Mouse (Mus musculus) heart, postnatal 0 days (tissue): Measurements from ENCODE around the gene Gm45208. TPM values are rescaled to one million over a fixed set of nuclear protein-coding genes. Genes with fewer than 3 reads are reported as not detected.

ENCODE experiments used
- ATAC-seq: fragments of 200-750 bp; cut with Nextera tagmentation; 2 replicates; pipeline ENCODE4 v1.8.0; 2017; ENCODE audit warnings: low read depth, moderate number of reproducible peaks, moderate library complexity; ENCODE audit not compliant: insufficient read depth
- DNase-seq: peaks from one replicate; pipeline ENCODE4 v3.0.0-alpha.2; 2016; ENCODE audit warnings: low spot score
- H3K27ac ChIP-seq: fragments of 300-500 bp; sonication (generic); 2 replicates; pipeline ENCODE4 v1.5.1; 2014; ENCODE audit warnings: low read depth, mild to moderate bottlenecking
- H3K27me3 ChIP-seq: fragments of 300-500 bp; sonication (generic); 2 replicates; pipeline ENCODE4 v1.6.1; 2014; ENCODE audit warnings: low read length, mixed read lengths; ENCODE audit not compliant: control insufficient read depth, insufficient read depth
- H3K36me3 ChIP-seq: fragments of 300-500 bp; sonication (generic); replicated peaks from 2 replicates; pipeline ENCODE4 v1.6.1; 2014; ENCODE audit warnings: low read length, mixed read lengths; ENCODE audit not compliant: control insufficient read depth, insufficient read depth
- H3K4me1 ChIP-seq: fragments of 300-500 bp; sonication (generic); 2 replicates; pipeline ENCODE4 v1.6.1; 2014; ENCODE audit warnings: antibody characterized with exemption; ENCODE audit not compliant: control insufficient read depth, insufficient read depth
- H3K4me2 ChIP-seq: fragments of 300-500 bp; sonication (generic); 2 replicates; pipeline ENCODE4 v1.6.1; 2014; ENCODE audit warnings: low read depth, mild to moderate bottlenecking, low read length, moderate library complexity
- H3K4me3 ChIP-seq: fragments of 300-500 bp; sonication (generic); 2 replicates; pipeline ENCODE4 v1.5.1; 2014; ENCODE audit warnings: low read depth, low read length
- H3K9ac ChIP-seq: fragments of 300-500 bp; sonication (generic); replicated peaks from 2 replicates; pipeline ENCODE4 v1.6.1; 2014; ENCODE audit warnings: low read depth, low read length, mixed read lengths
- H3K9me3 ChIP-seq: fragments of 300-500 bp; sonication (generic); replicated peaks from 2 replicates; pipeline ENCODE4 v1.6.1; 2016; ENCODE audit warnings: low read length; ENCODE audit not compliant: control insufficient read depth
- CTCF ChIP-seq: IDR thresholded peaks from 2 replicates; pipeline ENCODE4 v1.5.1; 2016; ENCODE audit warnings: antibody characterized with exemption, control low read depth, low read depth
- EP300 ChIP-seq: IDR thresholded peaks from 2 replicates; pipeline ENCODE4 v1.6.1; 2016; ENCODE audit warnings: antibody characterized with exemption, low read depth
- WGBS: fragments of 180-500 bp; shearing (Covaris S2); extraction: QIAGEN DNeasy Blood & Tissue Kit; methylation state at CpG from one replicate; pipeline ENCODE4 v1.1.7; 2014; 5-methylcytosine and 5-hydroxymethylcytosine counted together
- polyA plus RNA-seq: library from polyadenylated mRNA; unstranded; fragments of >200 nt; fragmentation: Nextera tagmentation; extraction: Ambion mirVana; gene quantifications from 2 replicates; pipeline ENCODE4 v1.2.1, GENCODE M21; 2015
- total RNA-seq: library from RNA; depleted of rRNA; stranded (reverse); fragments of >200 nt; gene quantifications from 2 replicates; pipeline ENCODE4 v1.2.3, GENCODE M21; 2014; ENCODE audit warnings: low replicate concordance

The Gm45208 gene
- total and polyA plus RNA-seq, 2 experiments from 2014 or later, result not detected

DNA sequence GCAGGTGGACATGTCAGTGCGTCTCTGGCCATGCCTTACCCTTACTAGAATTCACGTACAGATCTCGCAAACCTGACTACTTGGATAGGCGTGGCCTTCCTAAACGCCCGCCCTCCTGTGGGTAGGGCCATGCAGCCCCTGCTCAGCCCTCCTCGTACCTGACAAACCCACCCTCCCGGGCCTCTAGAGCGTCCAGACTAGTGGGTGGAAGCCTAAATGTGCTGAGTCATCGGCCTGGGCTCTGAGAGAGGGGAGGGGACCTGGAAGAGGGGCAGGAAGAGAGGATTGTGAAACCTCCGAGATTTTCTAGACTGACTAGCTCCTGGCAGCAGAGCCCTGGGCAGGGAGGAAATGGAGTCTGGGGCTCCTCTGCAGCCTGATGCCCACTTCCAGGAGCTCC is 43.7 kb downstream of the Gm45208 start:
- Histone ChIP-seq H3K9me3 (no peaks in the 10 kb centered on the region), H3K36me3 (peaks cover 26% of the 10 kb centered on the region), H3K9ac (no peak overlapping the region), H3K4me2 (peak overlapping the region; percentile 65), H3K4me3 (peak overlapping the region; percentile 16; the same call in 1 of the 2 replicates), H3K27me3 (no peaks in the 10 kb centered on the region), H3K4me1 (no peaks in the 10 kb centered on the region), H3K27ac (peak overlapping the region; percentile 57)
- ATAC-seq (no peak), DNase-seq (no peak)
- WGBS, result 29% methylated on average over 11 of the region's 11 CpGs
- TF ChIP-seq CTCF (no peak), EP300 (no peak)

DNA sequence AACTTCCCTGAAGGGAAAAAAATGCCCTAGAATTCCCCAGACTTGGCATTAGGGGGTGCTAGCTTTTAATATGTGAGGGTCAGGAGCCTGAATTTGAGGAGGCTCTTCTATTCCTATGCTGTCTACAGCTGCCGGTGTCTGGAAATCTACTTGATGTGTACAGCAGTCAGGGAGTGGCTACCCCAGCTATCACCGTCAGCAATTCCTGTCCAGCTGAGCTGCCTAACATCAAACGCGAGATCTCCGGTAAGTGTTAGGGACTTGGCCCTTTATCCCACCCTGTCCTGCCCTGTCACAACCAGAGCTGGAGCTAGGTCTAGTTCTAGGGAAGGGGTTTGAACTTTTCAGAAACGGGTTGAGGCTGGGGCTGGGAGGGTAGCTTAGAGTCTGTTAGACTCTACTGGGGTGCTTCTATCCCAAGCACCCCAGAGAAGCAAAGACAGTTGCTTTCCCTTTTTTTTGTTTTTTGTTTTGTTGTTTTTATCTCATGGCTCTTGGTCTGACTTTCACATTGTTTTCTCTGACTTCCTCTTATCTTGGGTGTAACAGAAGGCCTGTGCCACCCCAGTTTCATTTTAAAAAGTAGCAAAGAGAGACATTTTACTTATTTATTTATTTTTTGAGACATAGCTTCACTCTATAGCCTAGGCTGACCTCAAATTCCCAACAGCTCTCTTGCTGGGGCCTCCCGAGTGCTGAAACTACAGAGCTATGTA is 47.4 kb downstream of the Gm45208 start:
- no peak overlapping the region for H3K4me3 ChIP-seq
- H3K4me2 ChIP-seq, result no peak overlapping the region
- H3K9me3 ChIP-seq, result no peaks in the 10 kb centered on the region
- no peak overlapping the region for H3K27ac ChIP-seq
- WGBS, result 80% methylated on average over 7 of the region's 7 CpGs
- H3K9ac ChIP-seq, result no peak overlapping the region
- H3K27me3 ChIP-seq, result no peaks in the 10 kb centered on the region
- H3K36me3 ChIP-seq, result peaks cover 46% of the 10 kb centered on the region
- no peak for TF ChIP-seq CTCF
- TF ChIP-seq EP300, result no peak
- ATAC-seq (no peak), DNase-seq (no peak)
- no peaks in the 10 kb centered on the region for H3K4me1 ChIP-seq

DNA sequence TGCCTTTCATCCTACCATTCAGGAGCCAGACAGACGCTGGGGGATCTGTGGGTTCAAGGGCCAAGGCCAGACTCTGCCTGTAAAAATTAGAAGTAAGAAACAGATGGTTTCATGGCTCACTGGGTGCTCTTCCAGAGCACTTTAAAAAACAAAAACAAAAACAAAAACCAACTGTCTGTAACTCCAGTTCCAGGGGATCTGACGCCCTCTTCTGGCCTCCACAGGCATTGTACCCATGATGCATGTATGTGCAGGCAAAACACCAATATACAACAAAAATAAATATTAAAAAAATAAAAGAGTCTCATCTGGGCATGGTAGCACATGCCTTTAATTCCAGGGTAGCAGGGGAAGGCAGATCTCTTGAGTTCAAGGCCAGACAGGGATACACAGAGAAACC is 50.7 kb downstream of the Gm45208 start:
- Histone ChIP-seq H3K27ac (no peak overlapping the region), H3K36me3 (peaks cover 41% of the 10 kb centered on the region), H3K4me2 (no peak overlapping the region), H3K4me3 (no peak overlapping the region), H3K4me1 (no peaks in the 10 kb centered on the region), H3K27me3 (no peaks in the 10 kb centered on the region), H3K9me3 (no peaks in the 10 kb centered on the region), H3K9ac (no peak overlapping the region)
- no peak for DNase-seq
- no peak for TF ChIP-seq EP300
- peak; percentile 34; the same call in 1 of the 2 replicates for TF ChIP-seq CTCF
- WGBS, result 45% methylated on average over 2 of the region's 2 CpGs
- no peak for ATAC-seq

DNA sequence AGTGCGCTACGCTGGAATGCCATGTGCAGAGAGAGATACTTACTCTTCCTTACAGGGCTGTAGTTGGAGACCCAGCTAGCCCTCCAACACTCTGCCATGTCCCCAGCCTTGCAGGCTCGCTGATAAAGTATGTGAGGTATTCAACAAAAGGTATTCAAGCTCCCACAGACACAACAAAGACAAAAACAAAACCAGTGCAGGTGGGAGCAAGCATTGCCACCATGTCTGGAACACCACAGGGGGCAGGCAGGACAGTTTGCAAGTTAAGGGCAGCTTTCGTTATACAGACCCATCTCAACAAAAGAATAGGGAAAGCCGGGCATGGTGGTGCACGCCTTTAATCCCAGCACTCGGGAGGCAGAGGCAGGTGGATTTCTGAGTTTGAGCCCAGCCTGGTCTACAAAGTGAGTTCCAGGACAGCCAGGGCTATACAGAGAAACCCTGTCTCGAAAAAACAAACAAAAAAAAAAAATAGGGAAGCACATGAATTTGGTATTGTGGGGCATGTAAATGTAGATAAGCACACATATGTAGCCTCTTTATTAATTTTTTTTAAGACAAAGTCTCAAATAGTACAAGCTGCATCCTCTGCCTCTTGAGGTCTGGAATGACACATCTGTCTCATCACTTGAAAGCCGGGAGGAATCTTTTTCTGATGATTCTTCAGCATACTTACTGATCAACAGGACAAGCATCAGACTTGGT is 53.6 kb downstream of the Gm45208 start:
- TF ChIP-seq EP300 (no peak), CTCF (no peak)
- H3K36me3 ChIP-seq, result peaks cover 21% of the 10 kb centered on the region; the same call in 1 of the 2 replicates
- no peak overlapping the region for H3K27ac ChIP-seq
- H3K9me3 ChIP-seq, result no peaks in the 10 kb centered on the region
- H3K9ac ChIP-seq, result no peak overlapping the region
- H3K27me3 ChIP-seq, result no peaks in the 10 kb centered on the region
- H3K4me2 ChIP-seq, result no peak overlapping the region
- WGBS, result 70% methylated on average over 9 of the region's 9 CpGs
- H3K4me3 ChIP-seq, result no peak overlapping the region
- H3K4me1 ChIP-seq, result no peaks in the 10 kb centered on the region
- ATAC-seq (no peak), DNase-seq (no peak)

DNA sequence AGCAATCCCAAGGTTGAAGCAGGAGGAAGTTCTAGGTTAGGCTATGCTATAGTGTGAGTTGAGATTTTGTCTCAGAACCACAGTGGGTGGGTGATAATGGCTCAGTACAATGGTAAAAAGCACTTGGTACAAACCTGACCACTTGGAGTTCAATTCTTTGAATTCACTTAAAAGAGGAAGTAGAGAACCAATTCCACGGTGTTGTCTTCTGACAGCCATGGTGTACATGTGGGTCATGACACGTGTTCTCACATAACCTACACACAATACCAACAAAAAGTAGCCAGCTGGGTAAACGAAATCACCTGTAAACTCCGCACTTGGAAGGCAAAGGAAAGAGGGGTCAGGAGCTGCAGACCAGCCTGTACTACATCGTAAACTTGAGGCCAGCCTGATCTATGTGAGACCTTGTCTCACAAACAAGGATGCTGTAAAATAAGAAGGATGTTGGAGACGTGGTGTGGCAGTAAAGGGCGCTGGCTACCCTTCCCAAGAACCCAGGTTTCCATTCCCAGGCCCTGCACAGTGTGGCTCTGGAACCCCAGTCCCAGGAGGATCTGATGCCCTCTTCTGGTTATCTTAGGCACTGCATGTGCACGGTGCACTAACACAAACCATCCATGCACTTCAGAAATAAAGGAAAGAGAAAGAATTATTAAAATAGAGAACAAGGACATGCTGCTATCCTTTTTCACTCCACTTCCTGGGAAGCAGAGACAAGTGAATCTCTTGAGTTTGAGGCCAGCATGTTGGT is 54.5 kb downstream of the Gm45208 start:
- DNase-seq (no peak), ATAC-seq (no peak; the same call in 1 of the 2 replicates)
- 47% methylated on average over 8 of the region's 8 CpGs for WGBS
- Histone ChIP-seq H3K27ac (no peak overlapping the region), H3K9ac (no peak overlapping the region), H3K36me3 (peaks cover 16% of the 10 kb centered on the region; the same call in 1 of the 2 replicates), H3K4me3 (no peak overlapping the region), H3K27me3 (no peaks in the 10 kb centered on the region), H3K4me1 (no peaks in the 10 kb centered on the region), H3K4me2 (no peak overlapping the region), H3K9me3 (no peaks in the 10 kb centered on the region)
- TF ChIP-seq CTCF, result peak; percentile 64
- no peak for TF ChIP-seq EP300
